Mouse (Mus musculus) ovary, postnatal 14 days (tissue): ENCODE results near the gene Cd8a.
A peak's percentile ranks its signal among the peaks of the same experiment; 100 is the strongest.
"Not testable (repeated sequence)": the region's sequence is repeated elsewhere in the genome, so short reads cannot be mapped to it uniquely, and the experiment has no call there.

ENCODE experiments used
- DNase-seq: peaks from one replicate; pipeline ENCODE4 v3.0.0; 2022; ENCODE audit warnings: low spot score

Gene Cd8a

GRCm38 (mm10) chr6:71373249-71373775 is at the start of gene Cd8a:
Cd8a (plus strand) TSS chr6:71373427.
- no peak for DNase-seq

- DNase-seq = no peak
Measured at GRCm38 (mm10) chr6:71324816-71325215, 48.4 kb upstream of the Cd8a start.

- DNase-seq = no peak
Measured at GRCm38 (mm10) chr6:71329881-71330280, 43.3 kb upstream of the Cd8a start.

- no peak for DNase-seq
Measured at GRCm38 (mm10) chr6:71330486-71330885, 42.7 kb upstream of the Cd8a start.

- DNase-seq = not testable (repeated sequence)
Measured at GRCm38 (mm10) chr6:71331491-71331890, 41.7 kb upstream of the Cd8a start.

- DNase-seq = no peak
Measured at GRCm38 (mm10) chr6:71332236-71332965, 40.8 kb upstream of the Cd8a start.

- no peak for DNase-seq
Measured at GRCm38 (mm10) chr6:71333031-71333430, 40.2 kb upstream of the Cd8a start.

GRCm38 (mm10) chr6:71333578-71334273 is 39.5 kb upstream of the Cd8a start:
- no peak for DNase-seq

- DNase-seq = no peak
Measured at GRCm38 (mm10) chr6:71337666-71338065, 35.6 kb upstream of the Cd8a start.

GRCm38 (mm10) chr6:71338941-71339340 is 34.3 kb upstream of the Cd8a start:
- DNase-seq = no peak

GRCm38 (mm10) chr6:71339351-71339750 is 33.9 kb upstream of the Cd8a start:
- no peak for DNase-seq

- no peak for DNase-seq
Measured at GRCm38 (mm10) chr6:71341179-71341578, 32.0 kb upstream of the Cd8a start.

- DNase-seq = no peak
Measured at GRCm38 (mm10) chr6:71348006-71348405, 25.2 kb upstream of the Cd8a start.

GRCm38 (mm10) chr6:71351201-71351600 is 22.0 kb upstream of the Cd8a start:
- DNase-seq = no peak

GRCm38 (mm10) chr6:71352201-71352600 is 21.0 kb upstream of the Cd8a start:
- DNase-seq = no peak

GRCm38 (mm10) chr6:71352866-71353427 is 20.3 kb upstream of the Cd8a start:
- no peak for DNase-seq

- DNase-seq = no peak
Measured at GRCm38 (mm10) chr6:71353722-71354121, 19.5 kb upstream of the Cd8a start.

- no peak for DNase-seq
Measured at GRCm38 (mm10) chr6:71357493-71357892, 15.7 kb upstream of the Cd8a start.

- DNase-seq = no peak
Measured at GRCm38 (mm10) chr6:71360221-71360620, 13.0 kb upstream of the Cd8a start.

- DNase-seq = no peak
Measured at GRCm38 (mm10) chr6:71360751-71361150, 12.5 kb upstream of the Cd8a start.

GRCm38 (mm10) chr6:71361156-71361670 is 12.0 kb upstream of the Cd8a start:
- DNase-seq = peak; percentile 2

GRCm38 (mm10) chr6:71363995-71364394 is 9.2 kb upstream of the Cd8a start:
- no peak for DNase-seq

- DNase-seq = no peak
Measured at GRCm38 (mm10) chr6:71369416-71369815, 3.8 kb upstream of the Cd8a start.
